Mouse (Mus musculus) inflammation-experienced regulatory T-cells (primary cell): ENCODE data around the gene Atf5. TPM values are rescaled to one million over a fixed set of nuclear protein-coding genes. Genes with fewer than 3 reads are reported as not detected.

ENCODE experiments used
- polyA plus RNA-seq, 2 experiments: library from polyadenylated mRNA; unstranded; fragments of 100-300 nt; shearing (Covaris generic); gene quantifications; one replicate each; pipeline ENCODE4 v1.2.1; 2017

The Atf5 gene
- under 1 TPM in 1 of 2 experiments, not detected in 1; 0.30 TPM for polyA plus RNA-seq

DNA sequence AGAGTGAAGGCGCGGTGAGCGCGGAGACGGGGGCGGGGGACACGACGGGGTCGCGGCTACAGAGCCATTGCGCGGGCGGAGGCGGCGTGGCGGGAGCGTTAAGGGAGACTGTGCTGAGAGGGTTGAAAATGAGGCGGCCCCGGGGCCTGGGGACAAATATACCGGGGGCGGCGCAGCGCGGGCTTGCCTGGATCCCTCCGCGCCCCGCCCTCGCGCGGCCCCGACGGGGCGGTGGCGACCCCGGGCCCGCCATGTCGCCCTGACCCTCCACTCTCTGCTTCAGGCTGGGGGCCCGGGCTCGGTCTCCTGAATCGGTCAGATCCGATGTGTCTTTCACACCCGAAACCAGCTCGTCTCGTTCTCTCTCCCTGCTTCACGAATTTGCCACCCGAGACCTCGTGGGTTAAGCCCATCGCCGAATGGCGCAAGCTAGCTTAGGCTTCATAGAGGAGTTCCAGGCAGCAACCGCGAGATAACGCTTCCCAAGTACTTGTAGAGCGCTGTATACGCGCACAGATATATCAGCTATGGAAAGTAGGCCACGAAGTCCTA is at the start of gene Atf5:
Gene Atf5, minus strand, starts transcription at position 189 of the 552 bp plus-strand sequence.

DNA sequence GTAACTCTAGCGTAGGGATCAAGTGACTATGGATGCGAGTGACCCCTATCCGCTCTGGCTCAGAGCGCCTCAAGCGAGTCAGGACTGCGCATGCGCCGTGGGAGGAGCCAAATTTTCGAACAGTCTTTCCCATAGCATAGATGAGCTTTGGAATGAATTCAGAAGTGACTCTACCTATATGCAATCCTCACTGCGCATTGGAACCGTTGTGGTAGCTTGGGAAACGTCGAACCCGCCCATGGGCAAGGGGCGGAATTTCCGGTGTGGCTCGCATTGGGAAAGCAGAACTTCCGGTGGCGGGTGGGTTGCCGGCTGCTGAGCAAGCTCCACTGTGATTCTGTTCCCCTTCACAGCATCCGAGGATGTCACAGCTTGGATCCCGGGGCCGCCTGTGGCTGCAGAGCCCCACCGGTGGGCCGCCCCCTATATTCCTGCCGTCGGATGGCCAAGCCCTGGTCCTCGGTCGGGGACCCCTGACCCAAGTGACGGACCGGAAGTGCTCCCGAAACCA is 40.6 kb upstream of the Atf5 start, which contains the start of gene Pnkp:
Gene Pnkp, plus strand, starts transcription at position 98 of the 511 bp plus-strand sequence.

DNA sequence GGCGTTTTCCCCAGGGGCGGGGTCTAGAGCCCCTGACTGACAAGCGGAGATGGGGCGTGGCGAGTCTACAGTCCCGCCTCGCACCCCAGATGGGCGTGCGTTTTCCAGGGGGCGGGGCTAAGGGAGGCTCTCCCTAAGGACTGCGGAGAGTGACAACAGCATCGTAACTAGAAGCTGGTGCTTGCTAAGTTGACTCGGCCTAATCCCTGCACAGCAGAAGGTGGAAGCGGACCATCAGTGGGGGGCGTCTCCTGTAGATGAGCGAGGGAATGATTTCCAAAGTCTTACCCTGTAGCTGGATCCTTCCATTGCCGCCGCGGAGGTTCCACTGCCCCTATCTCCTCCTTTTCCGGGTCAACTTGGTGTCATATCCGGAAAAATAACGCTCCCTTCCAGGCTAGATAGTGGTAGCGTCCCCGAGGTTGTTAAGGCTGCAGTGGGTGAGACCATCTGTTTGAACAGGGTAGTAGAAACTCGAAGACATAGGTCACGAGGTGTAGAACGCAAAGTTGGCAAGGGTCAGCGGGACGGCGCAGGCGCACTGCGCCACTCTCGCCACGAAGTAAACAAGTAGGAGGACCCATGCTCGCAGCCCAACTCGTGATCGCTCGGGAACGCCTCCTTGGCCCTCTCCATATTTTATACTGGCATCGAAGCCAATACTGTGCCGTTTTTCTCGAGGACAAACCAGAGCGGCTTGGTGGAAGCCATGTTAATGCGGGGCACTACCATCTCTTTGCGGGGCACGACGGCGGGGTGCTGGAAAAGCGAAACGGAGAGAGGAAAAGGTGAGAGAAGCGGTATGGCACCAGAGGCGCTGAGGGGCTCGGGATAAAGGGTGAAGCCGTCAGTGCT is 32.3 kb upstream of the Atf5 start, which contains the start of the genes Akt1s1 and Tbc1d17:
Gene Akt1s1, plus strand, starts transcription at position 431 of the 855 bp plus-strand sequence.
Gene Tbc1d17, minus strand, starts transcription at position 519 of the 855 bp plus-strand sequence.

DNA sequence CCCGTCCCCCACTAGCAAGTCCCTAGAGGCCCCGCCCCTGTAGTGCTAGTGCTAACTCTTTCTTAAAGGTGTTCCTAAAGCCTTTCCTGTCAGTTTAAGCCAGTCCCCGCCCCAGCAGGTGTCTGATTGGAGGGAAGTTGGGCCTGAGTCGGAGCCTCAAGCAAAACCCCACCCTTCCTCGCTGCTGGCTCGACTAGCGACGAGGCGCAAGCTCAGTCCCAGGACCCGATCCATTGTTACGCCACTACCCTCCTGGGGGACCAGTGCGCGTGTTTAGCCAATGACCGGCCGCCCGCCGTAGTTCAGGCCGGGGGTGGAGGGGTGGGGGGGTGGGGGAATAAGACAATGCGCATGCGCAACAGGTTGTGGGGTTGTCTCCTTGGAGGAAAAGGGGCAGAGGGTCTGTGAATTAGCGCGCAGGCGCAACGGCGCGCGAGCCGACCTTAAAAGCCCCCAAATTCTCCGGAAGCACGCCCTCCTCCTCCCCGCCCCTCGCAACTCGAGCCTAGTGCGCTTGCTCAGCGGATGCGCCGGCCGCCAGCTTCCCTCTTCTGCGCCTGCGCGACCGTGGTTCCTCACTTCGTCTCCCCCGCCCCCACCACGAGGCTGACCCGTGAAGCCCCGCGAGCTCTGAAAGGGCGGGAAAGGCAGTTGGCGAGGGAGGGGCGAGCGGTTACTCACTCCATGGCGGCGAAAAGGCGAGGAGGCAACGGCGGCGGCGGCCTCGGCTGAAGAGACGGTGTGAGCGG is 563 bp downstream of the Atf5 start, which contains the start of the genes Nup62 and Il4i1:
Gene Nup62, plus strand, starts transcription at position 368 of the 749 bp plus-strand sequence.
Gene Il4i1, plus strand, starts transcription at position 667 of the 749 bp plus-strand sequence.

Other genes starting within 250 kb of the Atf5 start
- 1 to 10 TPM; 3.9 to 9.7 TPM for gene Napsa, start 244.3 kb downstream of the Atf5 start, polyA plus RNA-seq
- under 1 TPM; 0.17 to 0.44 TPM for gene Kcnc3, start 226.0 kb downstream of the Atf5 start, polyA plus RNA-seq
- gene Myh14, start 145.8 kb downstream of the Atf5 start, polyA plus RNA-seq, result 1 to 10 TPM in 1 of 2 experiments, under 1 TPM in 1; 0.24 to 1.8 TPM
- not detected for gene Izumo2, start 107.9 kb downstream of the Atf5 start, polyA plus RNA-seq
- gene Vrk3, start 68.2 kb downstream of the Atf5 start, polyA plus RNA-seq, result 10 to 100 TPM; 92.8 to 98.9 TPM
- 1 to 10 TPM in 1 of 2 experiments, under 1 TPM in 1; 0.37 to 1.3 TPM for gene Zfp473, start 65.6 kb downstream of the Atf5 start, polyA plus RNA-seq
- gene Nup62, start 570 bp downstream of the Atf5 start, polyA plus RNA-seq, result 10 to 100 TPM; 40.5 to 41.4 TPM
- 1 to 10 TPM; 3.0 to 8.6 TPM for gene Il4i1, start 271 bp downstream of the Atf5 start, polyA plus RNA-seq
- 10 to 100 TPM; 26.4 to 35.3 TPM for gene Akt1s1, start 32.3 kb upstream of the Atf5 start, polyA plus RNA-seq
- 10 to 100 TPM; 83.2 to 90.0 TPM for gene Tbc1d17, start 32.4 kb upstream of the Atf5 start, polyA plus RNA-seq
- 10 to 100 TPM; 89.6 to 97.9 TPM for gene Pnkp, start 40.5 kb upstream of the Atf5 start, polyA plus RNA-seq
- gene Ptov1, start 53.1 kb upstream of the Atf5 start, polyA plus RNA-seq, result 10 to 100 TPM; 28.9 to 30.2 TPM
- 10 to 100 TPM; 54.7 to 59.9 TPM for gene Med25, start 76.1 kb upstream of the Atf5 start, polyA plus RNA-seq
- 10 to 100 TPM; 38.7 to 55.5 TPM for gene Fuz, start 79.4 kb upstream of the Atf5 start, polyA plus RNA-seq
- 10 to 100 TPM; 56.8 to 69.1 TPM for gene Ap2a1, start 112.8 kb upstream of the Atf5 start, polyA plus RNA-seq
- under 1 TPM in 1 of 2 experiments, not detected in 1; 0.97 TPM for gene Tsks, start 126.5 kb upstream of the Atf5 start, polyA plus RNA-seq
- gene Cpt1c, start 158.2 kb upstream of the Atf5 start, polyA plus RNA-seq, result 1 to 10 TPM; 1.7 to 2.5 TPM
- gene Prmt1, start 169.9 kb upstream of the Atf5 start, polyA plus RNA-seq, result 100 to 1,000 TPM; 148 to 162 TPM
- 100 to 1,000 TPM; 224 to 233 TPM for gene Irf3, start 181.0 kb upstream of the Atf5 start, polyA plus RNA-seq
- gene Bcl2l12, start 182.1 kb upstream of the Atf5 start, polyA plus RNA-seq, result 10 to 100 TPM; 23.6 to 30.4 TPM
- gene Scaf1, start 199.7 kb upstream of the Atf5 start, polyA plus RNA-seq, result 10 to 100 TPM; 34.5 to 35.4 TPM
- 10 to 100 TPM; 30.9 to 34.3 TPM for gene Rras, start 201.3 kb upstream of the Atf5 start, polyA plus RNA-seq
- gene Prr12, start 236.2 kb upstream of the Atf5 start, polyA plus RNA-seq, result 1 to 10 TPM; 2.2 to 4.1 TPM
- gene Nosip, start 245.8 kb upstream of the Atf5 start, polyA plus RNA-seq, result 100 to 1,000 TPM in 1 of 2 experiments, 10 to 100 TPM in 1; 99.4 to 115 TPM
- 1 to 10 TPM; 2.7 to 4.1 TPM for gene Prrg2, start 246.0 kb upstream of the Atf5 start, polyA plus RNA-seq